Mouse (Mus musculus) left cerebral cortex, postnatal 14 days (tissue): ENCODE results near the gene Ifit3. TPM values are rescaled to one million over a fixed set of nuclear protein-coding genes. Genes with fewer than 3 reads are reported as not detected.
"Not testable (repeated sequence)": the region's sequence is repeated elsewhere in the genome, so short reads cannot be mapped to it uniquely, and the experiment has no call there.

Experiments used
- DNase-seq, 2 experiments: peaks; one replicate each; pipeline ENCODE4 v3.0.0; 2021 to 2022; ENCODE audit warnings: low spot score in 2 of 2, mixed read lengths in 1 of 2
- intact Hi-C: fragments of 180-260 bp; cut with DNase I; formaldehyde crosslinking; loops from one replicate; pipeline ENCODE4 v1.15.1; 2025
- long read RNA-seq, 2 experiments: library from polyadenylated mRNA; stranded (forward); transcript quantifications; one replicate each; pipeline ENCODE4 v2.0.0; 2021
- total RNA-seq, 2 experiments: library from RNA; stranded (reverse); gene quantifications; 2 replicates each; pipeline ENCODE4 v1.2.3; 2021

Gene Ifit3
- total RNA-seq: 1 to 10 TPM; 1.5 to 2.1 TPM
- long read RNA-seq, experiment 1, transcript Ifit3-201 (2 exons, 1,745 nt): major isoform, 6 of 8 reads
- long read RNA-seq, experiment 1, partial matches to known transcripts: 0 of 8 reads
- long read RNA-seq, experiment 1, other reads (novel, unspliced or antisense): 2 of 8 reads
- long read RNA-seq, experiment 2, transcript Ifit3-201 (2 exons, 1,745 nt): major isoform, 6 of 7 reads
- long read RNA-seq, experiment 2, partial matches to known transcripts: 0 of 7 reads
- long read RNA-seq, experiment 2, other reads (novel, unspliced or antisense): 1 of 7 reads

- intact Hi-C loops, DNase-seq: not testable (repeated sequence)
Measured at GRCm38 (mm10) chr19:34583126-34583766, at the start of gene Ifit3. Gene Ifit3, plus strand, starts transcription at chr19:34583531.

DNA sequence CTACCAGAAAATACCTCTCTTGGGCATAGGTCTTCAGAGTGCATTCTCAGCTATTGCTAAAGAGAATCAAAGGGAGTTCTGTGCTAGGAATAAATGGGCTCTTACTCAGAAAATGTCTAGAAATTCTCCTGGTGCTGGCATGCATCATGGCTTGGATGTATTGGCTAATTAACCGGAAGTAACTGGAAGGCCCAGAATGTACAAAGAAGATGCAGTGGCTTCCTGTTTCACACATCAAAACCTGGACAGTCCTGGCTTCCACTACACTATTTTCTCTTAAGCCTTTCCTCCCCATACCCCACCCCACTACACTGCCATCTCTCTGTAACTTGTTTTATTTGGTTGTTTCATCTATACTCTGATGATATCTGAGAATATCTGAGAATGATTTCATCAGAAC lies 43.9 kb upstream of the Ifit3 start:
- intact Hi-C loops: no loop called here
- no peak for DNase-seq

GRCm38 (mm10) chr19:34546211-34546610 lies 37.1 kb upstream of the Ifit3 start:
- intact Hi-C loops: no loop called here
- DNase-seq: no peak

DNA sequence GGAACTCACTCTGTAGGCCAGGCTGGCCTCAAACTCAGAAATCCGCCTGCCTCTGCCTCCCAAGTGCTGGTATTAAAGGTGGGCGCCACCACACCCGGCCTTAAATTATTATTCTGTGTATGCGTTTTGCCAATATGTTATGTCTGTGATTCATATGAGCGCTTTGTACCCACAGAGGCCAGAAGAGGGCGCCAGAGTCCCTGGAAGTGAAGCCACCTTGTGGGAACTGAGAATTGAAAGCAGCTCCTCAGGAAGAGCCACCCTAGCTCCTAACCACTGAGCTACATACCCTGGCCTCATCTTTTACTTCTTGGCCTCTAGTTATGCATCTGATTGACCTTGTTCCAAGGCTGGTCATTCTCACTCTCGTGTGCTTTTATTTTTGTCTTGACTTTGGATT lies 35.4 kb upstream of the Ifit3 start:
- intact Hi-C loops: no loop called here
- DNase-seq: peak; percentile 67 to 82

GRCm38 (mm10) chr19:34550205-34550533 lies 33.2 kb upstream of the Ifit3 start:
- no peak for DNase-seq
- intact Hi-C loops: loop anchor here (2.0 to 5.0 kb wide), 3 partner anchors 87 to 308 kb away; no protein-coding TSS in a partner anchor

GRCm38 (mm10) chr19:34550534-34551223 lies 32.7 kb upstream of the Ifit3 start, which contains the start of gene Ifit2:
Gene Ifit2, plus strand, starts transcription at chr19:34550694.
- intact Hi-C loops: loop anchor here (2.0 to 5.0 kb wide), 3 partner anchors 86 to 308 kb away; no protein-coding TSS in a partner anchor
- DNase-seq: peak; percentile 75 to 80

- intact Hi-C loops: loop anchor here (2.0 to 5.0 kb wide), 3 partner anchors 85 to 310 kb away; no protein-coding TSS in a partner anchor
- DNase-seq: no peak
Measured at GRCm38 (mm10) chr19:34551981-34552380, 31.4 kb upstream of the Ifit3 start.

DNA sequence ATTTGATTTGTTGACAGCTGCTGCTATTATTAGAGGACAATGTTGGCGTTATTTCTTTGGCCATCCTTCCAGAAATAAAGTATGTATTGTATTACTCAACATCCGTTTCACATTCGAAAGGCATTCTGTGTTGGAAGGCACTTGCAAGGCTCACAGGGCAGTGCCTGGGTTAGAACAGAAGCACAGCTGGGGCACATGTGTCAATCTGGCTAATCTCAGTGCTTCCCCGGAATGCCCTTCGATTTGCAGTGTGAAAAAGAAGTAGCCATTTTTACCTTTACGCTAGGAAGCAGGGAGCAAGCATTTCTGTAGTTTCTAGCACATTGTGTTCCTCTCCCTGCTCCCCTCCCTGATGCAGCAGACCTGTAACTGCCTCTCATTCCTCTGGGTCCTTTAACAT lies 30.3 kb upstream of the Ifit3 start:
- no peak for DNase-seq
- intact Hi-C loops: loop anchor here (5.0 kb wide), 2 partner anchors 221 to 311 kb away; no protein-coding TSS in a partner anchor

GRCm38 (mm10) chr19:34553522-34553921 lies 29.8 kb upstream of the Ifit3 start:
- DNase-seq: no peak
- intact Hi-C loops: loop anchor here (5.0 kb wide), 2 partner anchors 221 to 311 kb away; no protein-coding TSS in a partner anchor

DNA sequence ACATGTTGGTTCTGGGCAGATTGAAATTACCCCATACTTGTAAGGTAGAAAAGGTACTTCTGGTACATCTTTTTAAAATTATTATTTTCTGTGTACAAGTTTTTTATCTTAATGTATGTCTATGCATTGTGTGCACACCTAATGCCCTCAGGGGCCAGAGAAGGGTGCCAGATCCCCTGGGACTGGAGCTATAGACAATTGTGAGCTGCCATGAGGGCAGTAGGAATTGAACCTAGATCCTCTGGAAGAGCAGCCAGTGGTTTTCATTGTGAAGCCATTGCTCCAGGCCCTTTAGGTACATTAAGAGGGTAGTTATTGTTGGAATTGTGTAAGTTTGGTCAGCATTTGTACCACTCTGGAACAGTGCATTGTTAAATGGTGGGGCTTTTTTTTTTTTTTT lies 29.3 kb upstream of the Ifit3 start:
- intact Hi-C loops: loop anchor here (5.0 kb wide), 2 partner anchors 222 to 312 kb away; no protein-coding TSS in a partner anchor
- no peak for DNase-seq

GRCm38 (mm10) chr19:34556621-34557020 lies 26.7 kb upstream of the Ifit3 start:
- DNase-seq: no peak
- intact Hi-C loops: no loop called here

DNA sequence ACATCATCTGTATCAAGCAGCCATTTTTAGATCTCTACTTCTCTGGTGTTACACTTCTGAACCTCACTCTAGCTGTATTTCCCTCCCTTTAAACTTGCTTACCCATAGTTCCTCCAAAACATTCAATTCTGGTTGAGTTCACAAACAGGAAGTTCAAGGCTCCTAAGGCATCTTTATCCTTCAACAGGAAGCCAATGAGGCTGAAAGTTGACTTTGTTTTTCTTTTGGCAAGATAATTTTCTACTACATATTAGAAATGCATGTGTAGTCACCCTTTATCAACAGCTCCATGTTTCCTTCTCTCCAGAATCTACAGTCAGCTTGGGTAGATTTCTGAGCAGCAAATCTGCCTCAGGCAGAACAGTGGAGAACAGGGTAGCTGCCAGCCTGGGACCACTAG lies 20.8 kb upstream of the Ifit3 start:
- intact Hi-C loops: no loop called here
- DNase-seq: no peak

- no peak for DNase-seq
- intact Hi-C loops: no loop called here
Measured at GRCm38 (mm10) chr19:34566178-34566784, 17.1 kb upstream of the Ifit3 start.

- no peak for DNase-seq
- intact Hi-C loops: no loop called here
Measured at GRCm38 (mm10) chr19:34568988-34569895, 14.1 kb upstream of the Ifit3 start.

DNA sequence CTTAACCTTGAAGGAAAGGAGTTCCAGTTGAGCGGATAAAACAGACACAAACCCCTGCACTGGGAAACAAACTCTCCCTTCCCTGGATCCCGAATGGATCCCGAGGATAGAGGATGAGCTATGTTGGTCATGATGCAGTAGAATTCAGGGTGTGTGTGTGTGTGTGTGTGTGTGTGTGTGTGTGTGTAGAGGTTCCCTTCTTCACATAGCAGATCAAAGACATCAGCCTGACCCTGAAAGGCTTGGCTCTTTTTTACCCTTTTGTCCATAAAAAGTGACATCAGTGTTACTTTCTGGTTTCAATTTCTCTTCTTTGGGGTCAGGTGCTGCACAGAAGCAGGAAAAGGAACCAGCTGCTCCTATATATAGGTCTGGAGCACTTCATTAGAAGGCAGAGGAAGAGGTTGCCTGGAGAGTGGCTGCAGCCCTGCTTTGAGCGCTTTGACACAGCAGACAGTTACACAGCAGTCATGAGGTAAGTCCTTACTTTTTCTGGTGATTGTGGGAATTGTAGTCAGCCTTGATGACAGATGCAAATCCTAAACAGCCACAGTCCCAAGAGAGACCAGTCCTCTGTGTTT lies 13.3 kb upstream of the Ifit3 start:
- no peak for DNase-seq
- intact Hi-C loops: no loop called here

- intact Hi-C loops: no loop called here
- DNase-seq: no peak
Measured at GRCm38 (mm10) chr19:34571080-34571479, 12.3 kb upstream of the Ifit3 start.

DNA sequence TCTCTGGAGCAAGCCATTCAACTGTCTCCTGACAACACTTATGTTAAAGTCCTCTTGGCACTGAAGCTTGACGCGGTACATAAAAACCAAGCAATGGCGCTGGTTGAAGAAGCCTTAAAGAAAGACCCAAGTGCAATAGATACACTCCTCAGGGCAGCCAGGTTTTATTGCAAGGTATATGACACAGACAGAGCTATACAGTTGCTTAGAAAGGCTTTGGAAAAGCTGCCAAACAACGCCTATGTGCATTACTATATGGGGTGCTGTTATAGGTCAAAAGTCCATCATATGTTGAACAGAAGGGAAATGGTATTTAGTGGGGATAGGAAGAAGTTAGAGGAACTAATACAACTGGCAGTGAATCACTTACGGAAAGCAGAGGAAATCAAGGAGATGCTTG lies 9.7 kb upstream of the Ifit3 start:
- intact Hi-C loops: no loop called here
- no peak for DNase-seq

- DNase-seq: no peak
- intact Hi-C loops: no loop called here
Measured at GRCm38 (mm10) chr19:34577121-34577520, 6.2 kb upstream of the Ifit3 start.
